Mouse (Mus musculus): ENCODE measurements at regions not wholly inside any gene's neighbourhood (a gene's known extent, or its start where the extent isn't known, plus 50 kb on each side); places are given as distances from the start of the nearest gene placed in this dataset.

- no peak for ATAC-seq
Observed at GRCm38 (mm10) chr14:86443921-86444835, 696.9 kb downstream of the Diaph3 start.

GRCm38 (mm10) chr14:86441895-86442679 is 698.9 kb downstream of the Diaph3 start:
- ATAC-seq: no peak

- no peak for ATAC-seq
Observed at GRCm38 (mm10) chr14:86437383-86437782, 703.7 kb downstream of the Diaph3 start.

GRCm38 (mm10) chr14:86435345-86435744 is 705.7 kb downstream of the Diaph3 start:
- no peak for ATAC-seq

- ATAC-seq: no peak
Observed at GRCm38 (mm10) chr14:86431215-86431816, 709.7 kb downstream of the Diaph3 start.

GRCm38 (mm10) chr14:86421881-86422280 is 719.2 kb downstream of the Diaph3 start:
- no peak for ATAC-seq

GRCm38 (mm10) chr14:86419959-86420598 is 721.0 kb downstream of the Diaph3 start:
- ATAC-seq: no peak

- ATAC-seq: no peak
Observed at GRCm38 (mm10) chr14:86396876-86397275, 744.2 kb downstream of the Diaph3 start.

GRCm38 (mm10) chr14:86395951-86396361 is 745.1 kb downstream of the Diaph3 start:
- ATAC-seq: no peak

GRCm38 (mm10) chr14:86395531-86395930 is 745.5 kb downstream of the Diaph3 start:
- ATAC-seq: no peak

GRCm38 (mm10) chr14:86395068-86395467 is 746.0 kb downstream of the Diaph3 start:
- no peak for ATAC-seq

- ATAC-seq: no peak
Observed at GRCm38 (mm10) chr14:86385136-86385535, 755.9 kb downstream of the Diaph3 start.

GRCm38 (mm10) chr14:86365032-86365431 is 776.0 kb downstream of the Diaph3 start:
- no peak for ATAC-seq

- no peak for ATAC-seq
Observed at GRCm38 (mm10) chr14:86360423-86361059, 780.5 kb downstream of the Diaph3 start.

- no peak for ATAC-seq
Observed at GRCm38 (mm10) chr14:86358584-86358983, 782.5 kb downstream of the Diaph3 start.

- no peak for ATAC-seq
Observed at GRCm38 (mm10) chr14:86350526-86350925, 790.5 kb downstream of the Diaph3 start.

GRCm38 (mm10) chr14:86339007-86339406 is 802.0 kb downstream of the Diaph3 start:
- ATAC-seq: no peak

- ATAC-seq: no peak
Observed at GRCm38 (mm10) chr14:86337052-86337451, 804.0 kb downstream of the Diaph3 start.

- no peak for ATAC-seq
Observed at GRCm38 (mm10) chr14:86335284-86335683, 805.8 kb downstream of the Diaph3 start.

GRCm38 (mm10) chr14:86329176-86329575 is 811.9 kb downstream of the Diaph3 start:
- ATAC-seq: no peak

GRCm38 (mm10) chr14:86327646-86328045 is 813.4 kb downstream of the Diaph3 start:
- ATAC-seq: no peak

GRCm38 (mm10) chr14:86322365-86322764 is 818.7 kb downstream of the Diaph3 start:
- ATAC-seq: no peak

Measured in inflammation-experienced regulatory T-cells, adult 6 months (primary cell).